Mouse (Mus musculus): ENCODE measurements at regions not wholly inside any gene's neighbourhood (a gene's known extent, or its start where the extent isn't known, plus 50 kb on each side); places are given as distances from the start of the nearest gene placed in this dataset.

DNA sequence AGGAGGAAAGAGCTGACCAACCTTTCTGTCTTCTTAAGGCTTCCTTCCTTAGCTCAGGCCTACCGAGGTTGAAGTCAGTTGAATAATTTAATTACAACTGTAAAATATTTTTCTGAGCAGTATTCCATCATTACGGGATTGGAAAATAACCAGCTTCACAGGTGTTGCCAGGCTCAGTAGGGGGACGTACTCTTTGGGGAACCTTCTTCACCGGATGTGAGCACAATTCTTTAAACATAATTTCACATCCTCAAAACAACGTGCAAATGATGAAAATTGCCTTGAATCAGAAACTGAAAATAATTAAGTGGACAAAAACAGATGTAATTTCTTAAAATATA lies 515.9 kb downstream of the Tns3 start:
- DNase-seq, result no peak

DNA sequence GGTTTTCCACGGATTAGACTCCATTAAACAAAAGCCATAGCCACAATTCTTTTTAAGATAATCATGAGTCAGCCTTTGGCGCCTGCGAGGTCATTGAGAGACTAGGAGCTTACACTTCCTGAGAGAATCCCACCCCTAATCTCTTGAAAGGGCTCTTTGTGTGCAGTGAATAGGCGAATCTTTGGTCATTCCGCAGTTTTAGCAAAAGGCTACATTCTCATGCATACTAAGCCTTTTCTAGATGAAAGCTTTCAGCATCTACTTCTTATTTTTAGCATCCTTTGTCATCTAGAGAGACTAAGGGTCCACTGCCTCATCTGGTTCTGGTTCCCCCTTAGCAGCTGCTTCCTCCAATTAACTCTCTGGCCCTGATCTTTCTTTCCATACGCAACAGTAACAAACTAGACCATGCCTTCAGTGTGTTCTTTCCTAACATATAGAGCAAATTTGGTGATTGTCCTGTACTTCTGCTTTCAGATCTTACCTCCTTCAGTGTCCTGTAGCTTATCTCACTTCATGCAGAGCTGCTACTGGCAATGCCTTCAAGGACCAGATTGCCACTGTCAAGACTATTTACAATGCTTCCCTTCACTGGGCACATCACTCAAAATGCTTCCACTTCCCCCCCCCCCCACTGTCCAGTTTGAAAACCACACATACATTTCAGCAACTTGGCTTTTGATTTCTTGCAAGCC lies 516.4 kb downstream of the Tns3 start:
- no peak for DNase-seq

DNA sequence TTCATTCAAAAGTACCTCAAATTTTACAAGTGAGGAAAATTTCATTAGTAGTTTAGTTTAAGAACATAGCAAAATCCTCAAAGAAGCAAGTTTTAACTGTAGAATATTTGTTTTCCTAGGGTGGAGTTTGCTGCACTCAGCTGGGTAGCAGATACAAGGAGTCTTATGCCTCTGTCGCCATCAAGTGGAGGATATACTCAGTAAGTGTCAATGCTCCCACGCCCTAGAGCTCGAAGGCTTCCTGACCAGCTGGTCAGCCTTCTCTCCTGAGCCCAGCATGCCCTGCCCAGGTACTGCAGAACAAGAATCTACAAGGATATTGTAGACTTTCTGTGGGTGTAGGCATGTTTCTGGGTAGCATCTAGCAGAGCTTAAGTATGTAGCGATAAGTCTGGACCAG lies 527.0 kb downstream of the Tns3 start:
- DNase-seq, result peak; percentile 24

DNA sequence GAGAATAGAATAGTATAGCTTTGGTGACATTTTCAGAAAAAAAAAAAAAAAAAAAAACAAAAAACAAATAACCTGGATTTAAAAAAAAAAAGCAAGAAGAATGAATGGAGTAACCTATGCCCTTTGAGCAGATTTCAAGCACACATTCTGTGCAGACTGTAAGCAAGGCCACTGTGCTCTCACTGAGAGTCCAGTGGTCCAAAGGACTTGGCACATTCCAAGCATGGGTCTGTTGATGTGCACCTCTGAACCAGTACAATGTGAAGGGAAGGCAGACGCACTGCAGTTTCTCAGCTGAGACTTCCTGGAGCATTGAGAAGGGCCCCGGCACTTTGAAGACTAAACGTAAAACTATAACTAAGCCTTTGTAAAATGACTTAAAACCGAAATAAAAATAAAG lies 527.7 kb downstream of the Tns3 start:
- DNase-seq, result no peak

DNA sequence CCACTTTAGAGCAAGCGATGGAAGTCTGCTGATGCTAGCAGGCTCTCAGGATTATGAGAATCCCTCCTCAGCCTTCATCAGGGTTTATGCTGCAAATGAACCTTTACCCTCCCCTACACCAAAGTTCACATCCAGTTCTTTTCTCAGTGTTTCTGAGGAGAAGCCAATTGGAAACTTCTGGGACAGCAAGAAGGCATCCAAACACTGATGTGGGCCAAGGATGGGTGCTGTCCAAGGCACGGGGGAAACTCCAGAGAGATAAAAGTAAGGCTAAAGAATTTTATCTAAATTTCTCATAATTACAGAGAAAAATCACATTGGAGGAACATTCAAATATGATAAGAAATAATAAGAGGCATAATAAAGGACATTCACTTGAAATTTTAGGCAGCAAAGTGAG lies 555.0 kb downstream of the Tns3 start:
- DNase-seq, result no peak

DNA sequence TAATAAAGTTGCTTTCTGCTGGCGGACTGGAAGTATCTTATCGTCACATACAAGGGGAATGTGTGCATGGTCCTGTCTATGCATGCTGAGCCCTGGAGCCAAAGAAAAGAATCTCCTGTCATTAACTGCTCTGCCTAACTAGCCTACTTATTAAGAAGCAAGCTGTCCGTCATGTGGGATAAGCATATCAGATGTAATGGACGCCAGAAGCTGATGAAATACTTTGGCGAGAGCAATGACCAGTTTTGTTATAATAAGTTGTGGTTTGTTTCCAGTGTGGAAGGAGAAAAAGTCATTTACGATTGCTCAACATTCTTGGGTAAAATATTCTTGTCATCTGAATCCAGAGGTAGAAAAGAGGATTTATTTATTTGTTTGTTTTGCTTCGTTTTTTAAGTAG lies 563.2 kb downstream of the Tns3 start:
- peak; percentile 25 for DNase-seq

DNA sequence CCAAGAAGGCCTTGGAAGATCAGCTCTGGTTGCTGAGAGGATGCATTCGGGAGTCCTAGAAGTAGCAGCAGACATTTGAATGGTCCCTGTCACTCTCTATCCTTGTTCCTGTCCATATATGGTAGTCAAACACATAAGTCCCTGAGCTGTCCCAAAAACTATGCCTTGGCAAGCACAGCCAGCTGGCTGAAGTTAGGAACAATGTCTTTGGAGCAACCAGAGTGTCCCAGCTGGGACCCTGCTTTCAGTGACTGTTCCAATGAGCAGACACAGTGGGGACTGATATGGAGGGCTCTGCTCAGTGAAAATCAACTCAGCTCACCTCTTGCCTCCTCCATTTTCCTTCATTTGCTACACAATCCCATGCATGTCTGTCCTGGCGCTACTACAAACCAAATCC lies 580.0 kb downstream of the Tns3 start:
- no peak for DNase-seq

DNA sequence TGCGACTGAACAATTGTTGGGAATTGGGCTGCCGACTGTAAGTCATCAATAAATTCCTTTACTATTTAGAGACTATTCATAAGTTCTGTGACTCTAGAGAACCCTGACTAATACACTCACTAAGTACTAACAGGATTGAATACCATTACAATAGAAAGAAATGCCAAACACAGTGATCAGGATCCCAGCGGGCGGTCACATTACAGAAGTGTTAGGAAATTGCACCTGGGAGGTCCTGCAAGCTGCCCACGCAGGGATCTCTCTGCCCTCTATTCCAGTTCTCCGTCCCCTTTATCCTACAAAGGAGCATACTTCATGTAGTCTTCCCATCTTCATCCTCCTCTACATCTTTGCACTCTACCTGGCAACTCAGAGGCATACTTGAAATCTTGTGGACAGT lies 581.5 kb downstream of the Tns3 start:
- no peak for DNase-seq

DNA sequence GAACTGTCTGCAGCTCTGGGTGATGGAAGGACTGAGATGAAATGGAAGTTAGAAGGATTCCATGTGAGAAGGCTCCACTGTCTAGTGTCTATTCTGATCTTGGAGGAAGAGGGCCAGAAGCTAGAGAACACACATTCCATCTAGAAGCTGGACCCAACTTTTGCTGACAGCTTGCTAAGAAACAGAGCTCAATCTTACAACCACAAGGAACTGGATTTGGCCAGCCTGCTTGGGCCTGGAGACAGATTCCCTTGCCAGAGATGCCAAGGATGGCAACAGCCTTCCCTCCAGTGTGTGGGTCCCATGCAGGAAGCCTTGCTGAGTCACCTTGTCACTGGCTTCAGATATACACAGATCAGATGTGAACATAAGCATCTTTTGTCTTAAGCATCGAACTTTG lies 591.0 kb downstream of the Tns3 start:
- no peak for DNase-seq

DNA sequence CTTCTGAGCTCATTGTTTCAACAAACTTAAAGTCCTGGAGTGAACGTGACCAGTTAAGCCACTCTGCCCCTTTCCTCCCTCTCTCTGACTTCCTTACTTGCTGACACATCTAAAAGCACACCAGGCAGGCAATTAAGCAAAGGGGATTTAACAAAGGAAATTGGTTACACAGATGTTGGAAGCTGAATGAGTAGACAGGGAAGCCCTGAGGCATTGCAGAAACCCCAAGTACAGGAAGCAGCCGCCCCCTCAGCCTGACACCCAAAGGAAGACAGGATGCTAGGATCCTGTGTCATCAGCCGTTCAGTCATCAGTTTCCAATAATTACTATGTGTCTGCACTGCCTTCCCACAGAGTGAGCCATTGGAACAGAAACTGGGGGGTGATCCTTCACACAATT lies 595.5 kb downstream of the Tns3 start:
- DNase-seq, result no peak

DNA sequence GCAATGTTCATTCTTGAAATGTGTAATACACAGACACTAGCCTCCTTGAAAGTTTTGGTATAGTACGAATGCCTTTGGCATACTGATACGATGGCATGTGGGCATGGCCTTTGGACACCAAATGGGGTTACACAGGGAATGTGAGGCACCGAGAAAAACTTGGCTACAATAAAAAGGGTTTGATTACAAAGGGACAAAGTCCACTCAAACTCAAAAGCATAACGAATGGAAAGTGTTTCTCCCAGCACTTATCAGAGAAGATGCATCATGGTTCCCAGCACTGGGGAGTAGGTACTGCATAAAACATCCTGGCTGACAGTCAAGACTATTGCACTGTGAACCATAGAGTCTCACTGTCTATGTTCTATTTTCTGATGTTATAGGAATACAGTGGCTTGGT lies 597.0 kb downstream of the Tns3 start:
- DNase-seq, result no peak

DNA sequence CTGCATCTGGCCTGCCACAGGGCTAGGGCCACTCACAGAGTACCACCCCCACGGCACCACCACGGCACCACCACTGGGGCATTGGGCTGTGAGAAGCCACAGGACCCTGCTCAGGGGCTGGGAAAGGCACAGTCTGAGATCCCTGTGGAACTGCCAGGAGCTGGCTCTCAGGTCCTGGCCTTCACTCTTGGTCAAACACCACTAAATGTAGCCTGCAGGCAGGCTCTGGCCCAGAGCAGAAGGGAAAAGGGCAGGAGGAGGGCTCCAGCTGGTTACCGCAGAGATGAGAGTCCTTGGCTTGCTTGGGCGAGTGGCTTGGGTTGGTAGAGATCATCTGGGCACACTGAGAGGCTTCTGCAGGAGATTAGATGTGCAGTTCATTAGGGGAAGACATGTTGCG lies 598.5 kb downstream of the Tns3 start:
- no peak for DNase-seq

DNA sequence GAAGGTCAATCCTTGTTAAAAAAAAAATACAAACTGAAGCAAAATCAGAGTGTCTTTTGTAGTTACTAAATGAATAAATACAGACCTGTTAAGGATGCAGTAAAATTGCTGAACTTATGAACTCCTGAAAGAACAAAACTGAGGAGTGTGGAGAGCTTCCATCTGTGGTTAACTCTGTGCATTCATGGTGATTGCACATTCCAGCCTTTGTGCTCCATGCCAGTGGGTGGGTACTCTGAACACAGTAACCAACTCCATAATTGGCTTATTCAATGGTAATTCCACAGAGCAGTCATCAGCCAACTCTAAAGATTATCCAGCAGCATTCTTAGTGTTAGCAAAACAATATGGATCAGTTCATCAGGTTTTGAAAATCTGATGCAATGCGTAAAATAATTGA lies 599.2 kb downstream of the Tns3 start:
- DNase-seq, result no peak

DNA sequence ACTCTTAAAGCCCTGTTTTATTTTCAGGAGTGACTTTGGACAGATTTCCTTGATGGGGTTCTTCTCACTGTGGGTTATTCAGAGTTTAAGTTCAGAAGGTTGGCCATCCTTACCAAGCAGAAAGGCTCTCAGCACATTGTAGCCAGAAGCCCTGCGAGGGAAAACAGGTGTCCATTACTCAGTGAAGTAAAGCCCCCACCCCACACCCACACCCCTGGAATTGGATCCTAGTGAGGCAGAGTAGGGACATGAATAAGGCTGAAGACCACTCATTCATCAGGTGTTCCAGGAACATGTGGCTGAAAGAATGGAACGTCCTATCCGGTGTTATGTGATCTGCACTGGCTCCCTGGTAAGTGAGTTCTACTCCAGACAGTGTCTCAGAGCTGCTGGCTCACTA lies 602.3 kb downstream of the Tns3 start:
- DNase-seq, result no peak

DNA sequence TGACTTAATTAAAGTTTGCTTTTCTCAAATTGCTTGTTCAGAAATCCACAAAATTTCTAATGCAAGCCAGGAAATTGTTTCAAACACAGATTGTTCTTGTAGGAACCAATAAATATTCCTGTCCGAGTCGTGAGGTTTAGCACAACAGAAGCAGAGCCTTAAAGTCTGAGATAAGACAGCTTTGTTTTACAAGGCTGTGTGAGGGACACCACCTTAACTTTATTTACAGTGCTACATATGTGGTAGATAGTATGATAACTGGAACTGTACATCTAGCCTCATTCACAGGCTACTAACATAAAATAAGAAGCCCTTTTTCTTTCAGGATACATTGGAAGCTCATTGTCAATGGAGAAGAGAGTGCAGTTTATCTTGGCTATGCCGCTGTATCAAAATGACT lies 602.8 kb downstream of the Tns3 start:
- DNase-seq, result no peak

DNA sequence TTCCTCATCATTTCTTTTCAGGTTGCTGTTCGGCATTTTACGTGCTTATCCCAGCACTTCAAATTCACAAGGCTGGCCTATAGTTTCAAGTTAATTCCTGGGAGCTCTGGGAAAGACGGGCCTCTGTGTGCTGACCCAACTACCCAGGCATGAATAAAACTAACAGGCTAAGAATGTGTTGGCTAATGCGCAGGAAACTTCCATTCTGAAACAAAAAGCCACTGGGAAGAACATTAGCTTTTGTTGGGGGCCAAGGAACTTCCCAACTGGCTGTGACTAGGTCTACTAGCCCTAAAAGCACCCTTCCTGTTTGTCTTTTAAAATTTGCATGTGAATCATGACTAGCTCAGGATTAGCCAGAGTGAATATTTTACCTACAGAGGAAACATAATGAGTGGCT lies 612.8 kb downstream of the Tns3 start:
- DNase-seq, result no peak

DNA sequence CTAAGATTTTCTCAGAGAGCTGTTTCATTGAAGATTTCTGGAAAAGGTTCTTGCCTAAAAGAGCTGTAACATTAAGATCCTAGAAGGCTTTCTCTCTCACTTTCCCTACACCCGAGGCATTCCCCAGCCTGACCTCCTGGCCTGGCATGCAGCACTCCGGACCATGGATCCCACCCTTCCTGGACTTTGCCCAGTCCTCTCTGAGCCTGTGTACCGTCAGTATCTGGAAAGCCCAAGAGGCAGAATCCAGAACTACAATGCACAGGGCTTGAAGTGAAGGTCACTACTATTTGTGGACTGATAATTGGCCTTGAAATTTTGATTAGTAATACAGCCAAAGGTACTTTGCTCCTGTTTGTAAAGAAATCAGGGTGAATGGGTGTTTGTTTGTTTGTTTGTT lies 619.2 kb downstream of the Tns3 start:
- DNase-seq, result no peak

DNA sequence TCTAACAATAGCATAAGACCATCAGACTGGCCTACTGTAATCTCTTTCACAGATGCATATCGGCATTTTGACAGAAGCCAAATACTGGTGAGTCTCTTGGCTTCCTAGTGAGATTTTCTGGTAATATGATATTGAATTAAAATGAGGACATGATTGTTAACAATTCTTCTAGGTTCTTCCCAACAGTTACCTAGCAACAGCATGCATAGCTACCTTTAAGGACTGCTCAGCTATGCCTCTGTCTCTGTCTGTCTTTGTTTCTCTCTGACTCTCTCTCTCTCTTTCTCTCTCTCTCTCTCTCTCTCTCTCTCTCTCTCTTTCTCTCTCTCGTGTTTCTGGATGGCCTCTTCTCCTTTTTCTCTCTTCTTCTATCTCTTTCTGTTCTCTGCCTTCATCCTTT lies 634.2 kb downstream of the Tns3 start:
- DNase-seq, result no peak

DNA sequence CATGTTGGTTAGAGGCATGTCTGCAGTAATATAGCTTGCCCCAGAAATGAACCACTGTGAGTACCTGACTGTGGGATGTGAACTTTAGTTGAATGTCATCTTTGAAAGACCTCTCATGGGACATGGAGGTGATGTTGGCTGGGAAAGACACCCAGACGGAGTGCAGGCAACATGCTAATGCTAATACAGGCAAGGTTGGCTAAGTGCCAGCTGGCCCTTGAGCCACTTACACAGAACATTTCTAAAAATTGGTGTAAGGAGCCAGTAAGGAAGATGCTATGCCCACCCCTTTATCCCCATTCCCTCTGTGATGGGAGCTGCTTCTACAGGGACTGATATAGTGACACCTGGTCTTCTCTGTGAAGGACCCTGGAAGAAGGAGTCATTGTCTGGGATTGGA lies 656.5 kb downstream of the Tns3 start:
- DNase-seq, result no peak

DNA sequence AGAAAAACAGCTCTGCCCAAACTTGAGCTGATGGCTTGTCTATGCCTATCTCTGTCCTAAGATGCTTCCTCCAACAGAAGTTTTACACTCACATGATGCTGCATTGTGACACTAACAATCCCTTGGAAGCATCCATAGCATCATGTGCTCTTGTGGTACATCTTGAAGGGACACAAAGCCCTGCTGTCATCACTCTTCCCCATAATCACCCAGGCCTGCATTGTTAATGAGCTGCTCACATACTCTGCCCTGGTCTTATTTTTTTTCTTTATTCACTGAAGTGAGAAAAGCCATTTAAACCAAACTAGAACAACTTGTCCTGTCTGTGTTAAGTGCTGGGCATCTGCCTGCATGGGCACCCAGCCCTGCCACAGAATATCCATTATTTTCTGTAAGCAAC lies 683.3 kb downstream of the Tns3 start:
- no peak for DNase-seq

DNA sequence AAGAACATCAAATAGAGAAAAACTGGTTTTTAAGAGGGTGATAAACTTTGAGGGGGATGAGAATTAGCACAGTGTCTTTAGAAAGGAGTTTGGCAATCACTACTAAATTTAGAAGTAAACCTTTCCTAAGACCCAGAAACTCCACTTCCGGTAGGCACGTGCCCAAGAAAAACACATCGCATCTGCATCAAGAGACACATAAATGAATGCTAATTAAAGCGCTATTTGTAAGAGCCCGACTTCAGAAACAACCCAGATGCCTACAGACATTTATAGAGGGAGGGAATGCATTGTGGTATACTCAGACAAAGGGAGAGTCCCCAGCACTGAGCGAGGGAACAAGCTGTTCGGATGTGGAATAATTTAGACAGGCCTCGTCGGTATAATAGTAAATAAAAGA lies 688.5 kb downstream of the Tns3 start:
- no peak for DNase-seq

DNA sequence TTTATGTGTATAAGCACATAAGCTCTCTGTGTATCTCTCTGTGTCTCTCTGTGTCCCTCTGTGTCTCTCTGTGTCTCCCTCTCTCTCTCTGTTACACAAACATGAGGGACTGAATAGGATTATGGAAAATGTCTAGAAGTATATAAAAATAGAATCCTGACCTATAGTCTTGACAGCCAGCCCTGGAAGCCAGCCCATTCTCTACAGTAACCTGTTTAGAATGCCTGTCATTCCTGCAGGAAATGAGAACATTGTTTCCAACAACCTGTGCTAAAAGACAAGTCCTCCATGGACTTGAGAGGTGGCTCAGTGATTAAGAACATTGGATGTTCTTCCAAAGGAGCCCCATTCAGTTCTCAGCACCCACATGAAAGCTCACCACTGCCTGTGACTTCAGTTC lies 714.4 kb downstream of the Tns3 start:
- DNase-seq, result no peak

DNA sequence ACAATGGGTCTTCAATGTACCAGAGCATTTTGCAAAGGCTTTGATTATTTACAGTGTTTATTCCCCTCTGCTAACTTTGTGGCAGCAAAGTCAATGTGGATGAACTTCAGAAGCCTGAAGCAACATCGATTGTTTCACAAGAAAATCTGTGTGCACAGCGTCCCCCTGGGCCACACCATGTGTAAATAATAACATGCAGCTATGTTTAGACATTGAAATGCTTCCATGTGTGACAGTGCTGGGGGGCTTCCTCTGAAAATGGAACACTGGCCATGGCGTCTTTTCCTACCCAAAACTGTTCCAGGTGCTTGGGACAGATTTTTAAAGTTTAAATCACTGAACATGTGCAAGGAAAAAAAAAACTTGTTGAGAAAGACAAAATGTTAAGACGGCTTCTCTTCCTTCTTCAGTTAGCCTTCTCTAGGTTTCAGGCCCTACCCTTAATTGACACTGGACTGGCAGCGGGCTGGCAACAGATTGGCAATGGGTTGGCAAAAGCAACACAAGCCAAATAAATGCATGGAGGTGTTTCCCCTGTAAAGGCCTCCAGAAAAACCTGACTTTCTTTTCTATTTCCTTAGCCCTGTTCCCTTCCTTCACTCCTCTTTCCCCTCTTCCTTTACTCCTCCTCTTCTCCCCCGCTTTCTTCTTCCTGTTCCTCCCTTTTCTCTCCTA lies 715.0 kb downstream of the Tns3 start:
- no peak for DNase-seq

DNA sequence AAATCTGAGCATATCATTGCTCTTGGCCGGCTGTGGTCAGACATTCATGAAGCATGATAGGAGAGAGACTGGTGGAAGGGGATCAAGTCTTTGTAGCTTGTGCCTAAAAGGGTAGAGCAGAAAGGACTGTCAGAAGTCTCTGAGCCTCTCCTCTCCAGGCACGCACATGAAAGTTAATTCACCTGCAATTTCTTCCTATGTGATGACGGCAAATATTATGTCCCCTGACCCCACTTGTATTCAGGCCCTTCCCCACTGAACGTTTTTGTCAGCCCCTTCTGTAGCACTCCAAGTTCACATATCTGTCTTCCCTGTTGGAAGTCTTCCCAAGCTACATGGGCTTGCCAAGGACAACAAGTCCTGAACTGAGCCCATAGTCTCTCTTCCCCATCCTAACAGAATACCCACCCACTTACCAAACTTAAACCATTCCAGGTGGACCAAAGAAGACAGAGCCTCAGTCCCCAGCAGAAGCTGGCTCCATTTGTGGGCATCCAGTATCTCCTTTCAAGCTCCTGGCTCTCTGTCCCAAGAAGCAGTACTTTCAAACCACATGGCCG lies 719.3 kb downstream of the Tns3 start:
- DNase-seq, result peak; percentile 2

DNA sequence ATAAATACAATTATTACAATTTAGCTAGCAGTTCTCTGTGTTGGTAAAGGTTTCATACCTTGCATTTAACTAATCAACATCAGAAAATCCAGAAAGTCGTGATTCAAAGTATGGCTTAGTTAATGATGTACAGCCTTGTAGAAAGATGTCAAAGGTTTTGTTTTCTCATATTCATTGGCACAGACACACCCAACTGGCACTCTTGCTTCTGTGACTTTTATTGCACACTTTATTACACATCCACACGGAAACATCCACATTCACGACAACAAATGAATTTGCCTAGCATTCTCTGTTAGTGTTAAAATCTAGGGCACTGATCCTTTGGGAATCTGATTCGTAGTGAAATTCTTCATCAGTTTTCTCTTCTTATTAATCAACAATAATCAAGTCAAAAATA lies 720.0 kb downstream of the Tns3 start:
- no peak for DNase-seq

Measured in lung, postnatal 36 days (tissue).